Mouse (Mus musculus) midbrain, embryonic 16.5 days (tissue): ENCODE data around the gene Arhgap27. TPM values are rescaled to one million over a fixed set of nuclear protein-coding genes. Genes with fewer than 3 reads are reported as not detected.

Experiments used
- ATAC-seq: fragments of 200-750 bp; cut with Nextera tagmentation; 2 replicates; pipeline ENCODE4 v1.8.0; 2017; ENCODE audit warnings: moderate TSS enrichment
- H3K27ac ChIP-seq: fragments of 300-500 bp; sonication (generic); 2 replicates; pipeline ENCODE4 v1.5.1; 2014; ENCODE audit warnings: mild to moderate bottlenecking, low read length, mixed read lengths
- H3K27me3 ChIP-seq: fragments of 300-500 bp; sonication (generic); 2 replicates; pipeline ENCODE4 v1.6.1; 2014; ENCODE audit warnings: low read depth, low read length, mixed read lengths; ENCODE audit not compliant: control insufficient read depth, insufficient read depth
- H3K36me3 ChIP-seq: fragments of 300-500 bp; sonication (generic); 2 replicates; pipeline ENCODE4 v1.6.1; 2014; ENCODE audit warnings: mild to moderate bottlenecking, low read length, moderate library complexity, mixed read lengths; ENCODE audit not compliant: control insufficient read depth, insufficient read depth
- H3K4me1 ChIP-seq: fragments of 300-500 bp; sonication (generic); 2 replicates; pipeline ENCODE4 v1.6.1; 2014; ENCODE audit warnings: mild to moderate bottlenecking, low read length, mixed read lengths; ENCODE audit not compliant: control insufficient read depth, insufficient read depth
- H3K4me2 ChIP-seq: fragments of 300-500 bp; sonication (generic); 2 replicates; pipeline ENCODE4 v1.6.1; 2014; ENCODE audit warnings: mild to moderate bottlenecking, low read length, mixed read lengths
- H3K4me3 ChIP-seq: fragments of 300-500 bp; sonication (generic); 2 replicates; pipeline ENCODE4 v1.5.1; 2014; ENCODE audit warnings: low read depth, mild to moderate bottlenecking, low read length, moderate library complexity, mixed read lengths
- H3K9ac ChIP-seq: fragments of 300-500 bp; sonication (generic); 2 replicates; pipeline ENCODE4 v1.6.1; 2014; ENCODE audit warnings: low read depth, low read length, mixed read lengths
- H3K9me3 ChIP-seq: fragments of 300-500 bp; sonication (generic); replicated peaks from 2 replicates; pipeline ENCODE4 v1.6.1; 2014; ENCODE audit warnings: mild to moderate bottlenecking, low read length, mixed read lengths; ENCODE audit not compliant: control insufficient read depth, poor library complexity, severe bottlenecking
- WGBS: fragments of 180-500 bp; shearing (Covaris S2); extraction: QIAGEN DNeasy Blood & Tissue Kit; methylation state at CpG from one replicate; pipeline ENCODE4 v1.1.7; 2014; 5-methylcytosine and 5-hydroxymethylcytosine counted together
- polyA plus RNA-seq: library from polyadenylated mRNA; unstranded; fragments of >200 nt; fragmentation: Nextera tagmentation; extraction: Ambion mirVana; gene quantifications from 2 replicates; pipeline ENCODE4 v1.2.1, GENCODE M21; 2015

Arhgap27 gene
- polyA plus RNA-seq, 1 experiment from 2014 or later: 4.4 TPM

- H3K9me3 ChIP-seq: no peaks in the 10 kb centered on the region
- ATAC-seq: no peak
- WGBS: 86% methylated on average over 7 of the region's 7 CpGs
- H3K4me3 ChIP-seq: no peak overlapping the region
- H3K27ac ChIP-seq: no peak overlapping the region
- peaks cover 8% of the 10 kb centered on the region for H3K36me3 ChIP-seq
- H3K9ac ChIP-seq: no peak overlapping the region
- H3K4me1 ChIP-seq: no peaks in the 10 kb centered on the region
- H3K4me2 ChIP-seq: no peak overlapping the region
- no peaks in the 10 kb centered on the region for H3K27me3 ChIP-seq
These were observed 24.5 kb upstream of the Arhgap27 start for GRCm38 (mm10) chr11:103387870-103388526.

GRCm38 (mm10) chr11:103386827-103387226 lies 23.3 kb upstream of the Arhgap27 start:
- Histone ChIP-seq H3K4me1 (no peaks in the 10 kb centered on the region), H3K9ac (no peak overlapping the region), H3K27ac (no peak overlapping the region), H3K4me3 (no peak overlapping the region), H3K4me2 (no peak overlapping the region), H3K27me3 (no peaks in the 10 kb centered on the region), H3K36me3 (peaks cover 8% of the 10 kb centered on the region), H3K9me3 (no peaks in the 10 kb centered on the region)
- no peak for ATAC-seq
- WGBS: 93% methylated on average over 9 of the region's 9 CpGs

DNA sequence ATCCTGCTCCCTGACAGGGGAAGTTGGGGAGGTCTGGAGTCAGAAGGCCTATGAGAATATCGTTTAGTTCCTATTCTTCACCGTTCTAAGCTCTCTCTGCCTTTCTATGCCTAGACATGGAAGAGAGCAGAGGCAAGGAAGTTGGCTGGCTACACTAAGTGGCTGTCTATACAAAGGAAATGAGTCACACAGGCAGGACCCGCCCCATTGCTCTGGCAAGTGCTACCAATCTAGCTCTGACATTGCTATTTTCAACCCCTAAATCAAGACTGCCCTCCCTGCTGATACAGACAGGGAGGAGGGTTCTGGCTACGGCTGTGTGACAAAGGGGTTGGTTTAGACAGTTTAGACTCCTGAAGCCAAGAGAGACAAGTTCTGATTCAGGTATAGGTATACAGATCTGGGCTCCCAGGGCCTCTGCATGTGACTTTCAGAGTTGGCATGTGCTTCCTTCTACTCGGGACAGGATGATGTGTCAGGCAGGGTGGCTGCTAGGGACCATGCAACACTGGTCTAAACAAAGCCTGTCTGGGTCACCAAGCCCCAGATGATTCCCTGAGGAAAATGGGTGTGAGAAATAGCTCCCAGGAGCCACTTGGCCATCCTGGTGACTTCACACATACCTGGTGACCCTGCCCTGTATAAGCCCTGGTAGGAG lies 18.6 kb upstream of the Arhgap27 start:
- 86% methylated on average over 5 of the region's 5 CpGs for WGBS
- no peak for ATAC-seq
- Histone ChIP-seq H3K4me2 (no peak overlapping the region), H3K9me3 (no peaks in the 10 kb centered on the region), H3K36me3 (peaks cover 16% of the 10 kb centered on the region), H3K27ac (no peak overlapping the region), H3K27me3 (no peaks in the 10 kb centered on the region), H3K9ac (no peak overlapping the region), H3K4me3 (no peak overlapping the region), H3K4me1 (no peaks in the 10 kb centered on the region)

DNA sequence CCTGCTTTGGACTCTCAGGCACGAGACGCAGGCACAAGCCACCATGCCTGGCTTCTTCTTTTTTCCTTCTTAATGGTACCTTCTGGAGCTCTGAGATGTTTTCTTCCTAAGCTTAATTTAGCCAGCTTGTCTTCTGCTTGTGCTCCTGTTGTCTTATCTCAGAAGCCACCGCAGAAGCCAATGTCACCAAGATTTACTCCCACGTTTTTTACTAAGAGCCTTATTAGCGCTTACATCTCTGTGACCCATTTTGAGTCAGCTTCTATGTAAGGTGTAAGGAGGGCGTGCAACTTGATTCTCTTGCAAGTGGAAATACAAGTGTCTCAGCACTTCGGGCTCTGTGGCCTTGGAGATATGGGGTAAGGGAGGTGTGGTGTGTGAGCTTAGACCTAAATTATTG lies 18.0 kb upstream of the Arhgap27 start:
- H3K4me3 ChIP-seq: no peak overlapping the region
- H3K27me3 ChIP-seq: no peaks in the 10 kb centered on the region
- H3K4me2 ChIP-seq: no peak overlapping the region
- H3K27ac ChIP-seq: no peak overlapping the region
- H3K4me1 ChIP-seq: no peaks in the 10 kb centered on the region
- no peaks in the 10 kb centered on the region for H3K9me3 ChIP-seq
- ATAC-seq: no peak
- H3K36me3 ChIP-seq: peaks cover 20% of the 10 kb centered on the region
- H3K9ac ChIP-seq: no peak overlapping the region
- WGBS: 94% methylated on average over 7 of the region's 7 CpGs

GRCm38 (mm10) chr11:103380460-103380859 lies 17.0 kb upstream of the Arhgap27 start:
- H3K27ac ChIP-seq: no peak overlapping the region
- H3K27me3 ChIP-seq: no peaks in the 10 kb centered on the region
- H3K4me1 ChIP-seq: no peaks in the 10 kb centered on the region
- H3K9ac ChIP-seq: no peak overlapping the region
- peaks cover 19% of the 10 kb centered on the region for H3K36me3 ChIP-seq
- no peaks in the 10 kb centered on the region for H3K9me3 ChIP-seq
- no peak for ATAC-seq
- H3K4me3 ChIP-seq: no peak overlapping the region
- no peak overlapping the region for H3K4me2 ChIP-seq
- WGBS: 92% methylated on average over 5 of the region's 5 CpGs

DNA sequence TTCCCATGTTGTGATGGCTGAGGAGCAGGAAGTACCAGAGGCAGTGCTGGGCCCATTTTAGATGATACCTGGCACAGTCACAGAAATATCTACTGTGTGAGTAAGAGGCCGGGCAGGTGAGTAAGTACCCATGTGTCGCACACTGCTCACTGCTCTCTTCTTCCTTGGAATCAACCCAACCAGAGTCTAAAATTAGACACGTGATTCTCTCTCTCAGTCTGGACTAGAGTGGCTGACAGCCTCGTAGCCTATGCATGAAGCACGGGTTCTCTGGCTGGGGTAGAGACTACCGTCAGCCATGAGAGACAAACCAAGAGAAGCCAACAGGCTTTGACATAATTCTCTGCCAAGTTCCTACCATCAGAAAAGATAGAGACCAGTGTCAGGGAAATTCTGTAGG lies 14.8 kb upstream of the Arhgap27 start:
- no peak for ATAC-seq
- H3K4me3 ChIP-seq: no peak overlapping the region
- no peaks in the 10 kb centered on the region for H3K4me1 ChIP-seq
- H3K9ac ChIP-seq: no peak overlapping the region
- H3K9me3 ChIP-seq: no peaks in the 10 kb centered on the region
- H3K36me3 ChIP-seq: peaks cover 25% of the 10 kb centered on the region
- H3K27ac ChIP-seq: no peak overlapping the region
- WGBS: 92% methylated on average over 6 of the region's 6 CpGs
- no peaks in the 10 kb centered on the region for H3K27me3 ChIP-seq
- H3K4me2 ChIP-seq: no peak overlapping the region

DNA sequence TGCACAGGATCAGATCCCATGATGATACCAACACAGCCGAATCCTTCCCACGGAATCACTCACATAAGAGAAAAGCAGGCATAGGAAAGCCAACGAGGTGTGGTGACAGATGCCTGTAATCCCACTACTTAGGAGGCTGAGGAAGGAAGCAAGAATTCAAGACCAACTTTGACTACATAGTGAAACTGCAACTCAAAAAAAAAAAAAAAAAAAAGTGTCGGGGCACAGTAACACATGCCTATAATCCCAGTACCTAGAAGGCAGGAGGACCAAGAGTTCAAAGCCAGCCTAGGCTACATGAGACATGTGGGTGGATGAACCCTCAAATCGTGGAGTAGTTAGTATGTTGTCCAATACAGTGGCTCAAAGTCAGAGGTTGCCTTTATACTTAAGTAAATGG lies 12.3 kb upstream of the Arhgap27 start:
- H3K4me1 ChIP-seq: 0 out of 2 replicates have a peak, but pooled peaks cover 3% of the 10 kb centered on the region
- no peak overlapping the region for H3K27ac ChIP-seq
- no peak overlapping the region for H3K4me3 ChIP-seq
- ATAC-seq: no peak
- H3K9ac ChIP-seq: no peak overlapping the region
- H3K4me2 ChIP-seq: no peak overlapping the region
- WGBS: 90% methylated on average over 5 of the region's 5 CpGs
- H3K27me3 ChIP-seq: no peaks in the 10 kb centered on the region
- H3K36me3 ChIP-seq: peaks cover 29% of the 10 kb centered on the region
- no peaks in the 10 kb centered on the region for H3K9me3 ChIP-seq

- no peak overlapping the region for H3K9ac ChIP-seq
- H3K27ac ChIP-seq: no peak overlapping the region
- H3K4me3 ChIP-seq: no peak overlapping the region
- no peaks in the 10 kb centered on the region for H3K27me3 ChIP-seq
- H3K4me1 ChIP-seq: 0 out of 2 replicates have a peak, but pooled peaks cover 3% of the 10 kb centered on the region
- WGBS: 86% methylated on average over 1 of the region's 1 CpGs
- no peak for ATAC-seq
- H3K4me2 ChIP-seq: no peak overlapping the region
- peaks cover 32% of the 10 kb centered on the region for H3K36me3 ChIP-seq
- no peaks in the 10 kb centered on the region for H3K9me3 ChIP-seq
These were observed 11.8 kb upstream of the Arhgap27 start for GRCm38 (mm10) chr11:103375258-103375657.

- Histone ChIP-seq H3K27ac (no peak overlapping the region), H3K4me2 (no peak overlapping the region), H3K9me3 (no peaks in the 10 kb centered on the region), H3K36me3 (peaks cover 26% of the 10 kb centered on the region), H3K9ac (no peak overlapping the region), H3K4me3 (no peak overlapping the region), H3K4me1 (0 out of 2 replicates have a peak, but pooled peaks cover 3% of the 10 kb centered on the region), H3K27me3 (no peaks in the 10 kb centered on the region)
- ATAC-seq: no peak
- WGBS: 93% methylated on average over 9 of the region's 9 CpGs
These were observed 10.4 kb upstream of the Arhgap27 start for GRCm38 (mm10) chr11:103373922-103374321.
